Mouse (Mus musculus): ENCODE results near the gene Anp32e. TPM values are rescaled to one million over a fixed set of nuclear protein-coding genes. Genes with fewer than 3 reads are reported as not detected.
"Not testable (repeated sequence)": the region's sequence is repeated elsewhere in the genome, so short reads cannot be mapped to it uniquely, and the experiment has no call there.

The Anp32e gene
- total RNA-seq, 2 experiments from 2014 or later, result 172 to 180 TPM

- not testable (repeated sequence) for DNase-seq
Measured at GRCm38 (mm10) chr3:95977587-95977986, 48.5 kb downstream of the Anp32e start.

GRCm38 (mm10) chr3:95978265-95978664 is 49.2 kb downstream of the Anp32e start:
- DNase-seq, result no peak

- no peak for DNase-seq
Measured at GRCm38 (mm10) chr3:95980276-95980970, 51.4 kb downstream of the Anp32e start.

GRCm38 (mm10) chr3:95982129-95982528 is 53.1 kb downstream of the Anp32e start:
- no peak for DNase-seq

GRCm38 (mm10) chr3:95985209-95986000 is 56.4 kb downstream of the Anp32e start:
- peak; percentile 78 for DNase-seq

GRCm38 (mm10) chr3:95986001-95986622 is 57.1 kb downstream of the Anp32e start:
- peak; percentile 69 for DNase-seq

GRCm38 (mm10) chr3:95986984-95987383 is 57.9 kb downstream of the Anp32e start:
- DNase-seq, result no peak

- no peak for DNase-seq
Measured at GRCm38 (mm10) chr3:95987386-95988110, 58.5 kb downstream of the Anp32e start.

- DNase-seq, result no peak
Measured at GRCm38 (mm10) chr3:95988138-95988537, 59.1 kb downstream of the Anp32e start.

GRCm38 (mm10) chr3:95988969-95989368 is 59.9 kb downstream of the Anp32e start:
- DNase-seq, result peak; percentile 62

- DNase-seq, result no peak
Measured at GRCm38 (mm10) chr3:95990413-95990941, 61.4 kb downstream of the Anp32e start.

GRCm38 (mm10) chr3:95992990-95993603 is 64.1 kb downstream of the Anp32e start:
- peak; percentile 51 for DNase-seq

- peak; percentile 56 for DNase-seq
Measured at GRCm38 (mm10) chr3:95993881-95994280, 64.8 kb downstream of the Anp32e start.

GRCm38 (mm10) chr3:95994381-95994846 is 65.4 kb downstream of the Anp32e start:
- peak; percentile 35 for DNase-seq

- DNase-seq, result peak; percentile 62
Measured at GRCm38 (mm10) chr3:95994975-95995801, 66.1 kb downstream of the Anp32e start.

- DNase-seq, result peak; percentile 79
Measured at GRCm38 (mm10) chr3:95995802-95996428, 66.9 kb downstream of the Anp32e start, which contains the start of gene Plekho1. Gene Plekho1, minus strand, starts transcription at chr3:95996001.

GRCm38 (mm10) chr3:95996451-95997073 is 67.5 kb downstream of the Anp32e start:
- DNase-seq, result no peak
